Mouse (Mus musculus) midbrain, embryonic 16.5 days (tissue): ENCODE results near the gene Tsc22d4. TPM values are rescaled to one million over a fixed set of nuclear protein-coding genes. Genes with fewer than 3 reads are reported as not detected.
"Not testable (repeated sequence)": the region's sequence is repeated elsewhere in the genome, so short reads cannot be mapped to it uniquely, and the experiment has no call there.

Source experiments
- ATAC-seq: fragments of 200-750 bp; cut with Nextera tagmentation; 2 replicates; pipeline ENCODE4 v1.8.0; 2017; ENCODE audit warnings: moderate TSS enrichment
- H3K27ac ChIP-seq: fragments of 300-500 bp; sonication (generic); 2 replicates; pipeline ENCODE4 v1.5.1; 2014; ENCODE audit warnings: mild to moderate bottlenecking, low read length, mixed read lengths
- H3K27me3 ChIP-seq: fragments of 300-500 bp; sonication (generic); 2 replicates; pipeline ENCODE4 v1.6.1; 2014; ENCODE audit warnings: low read depth, low read length, mixed read lengths; ENCODE audit not compliant: control insufficient read depth, insufficient read depth
- H3K36me3 ChIP-seq: fragments of 300-500 bp; sonication (generic); 2 replicates; pipeline ENCODE4 v1.6.1; 2014; ENCODE audit warnings: mild to moderate bottlenecking, low read length, moderate library complexity, mixed read lengths; ENCODE audit not compliant: control insufficient read depth, insufficient read depth
- H3K4me1 ChIP-seq: fragments of 300-500 bp; sonication (generic); 2 replicates; pipeline ENCODE4 v1.6.1; 2014; ENCODE audit warnings: mild to moderate bottlenecking, low read length, mixed read lengths; ENCODE audit not compliant: control insufficient read depth, insufficient read depth
- H3K4me2 ChIP-seq: fragments of 300-500 bp; sonication (generic); 2 replicates; pipeline ENCODE4 v1.6.1; 2014; ENCODE audit warnings: mild to moderate bottlenecking, low read length, mixed read lengths
- H3K4me3 ChIP-seq: fragments of 300-500 bp; sonication (generic); 2 replicates; pipeline ENCODE4 v1.5.1; 2014; ENCODE audit warnings: low read depth, mild to moderate bottlenecking, low read length, moderate library complexity, mixed read lengths
- H3K9ac ChIP-seq: fragments of 300-500 bp; sonication (generic); 2 replicates; pipeline ENCODE4 v1.6.1; 2014; ENCODE audit warnings: low read depth, low read length, mixed read lengths
- H3K9me3 ChIP-seq: fragments of 300-500 bp; sonication (generic); replicated peaks from 2 replicates; pipeline ENCODE4 v1.6.1; 2014; ENCODE audit warnings: mild to moderate bottlenecking, low read length, mixed read lengths; ENCODE audit not compliant: control insufficient read depth, poor library complexity, severe bottlenecking
- WGBS: fragments of 180-500 bp; shearing (Covaris S2); extraction: QIAGEN DNeasy Blood & Tissue Kit; methylation state at CpG from one replicate; pipeline ENCODE4 v1.1.7; 2014; 5-methylcytosine and 5-hydroxymethylcytosine counted together
- polyA plus RNA-seq: library from polyadenylated mRNA; unstranded; fragments of >200 nt; fragmentation: Nextera tagmentation; extraction: Ambion mirVana; gene quantifications from 2 replicates; pipeline ENCODE4 v1.2.1, GENCODE M21; 2015

Tsc22d4 gene
- polyA plus RNA-seq, 1 experiment from 2014 or later = 74.1 TPM

DNA sequence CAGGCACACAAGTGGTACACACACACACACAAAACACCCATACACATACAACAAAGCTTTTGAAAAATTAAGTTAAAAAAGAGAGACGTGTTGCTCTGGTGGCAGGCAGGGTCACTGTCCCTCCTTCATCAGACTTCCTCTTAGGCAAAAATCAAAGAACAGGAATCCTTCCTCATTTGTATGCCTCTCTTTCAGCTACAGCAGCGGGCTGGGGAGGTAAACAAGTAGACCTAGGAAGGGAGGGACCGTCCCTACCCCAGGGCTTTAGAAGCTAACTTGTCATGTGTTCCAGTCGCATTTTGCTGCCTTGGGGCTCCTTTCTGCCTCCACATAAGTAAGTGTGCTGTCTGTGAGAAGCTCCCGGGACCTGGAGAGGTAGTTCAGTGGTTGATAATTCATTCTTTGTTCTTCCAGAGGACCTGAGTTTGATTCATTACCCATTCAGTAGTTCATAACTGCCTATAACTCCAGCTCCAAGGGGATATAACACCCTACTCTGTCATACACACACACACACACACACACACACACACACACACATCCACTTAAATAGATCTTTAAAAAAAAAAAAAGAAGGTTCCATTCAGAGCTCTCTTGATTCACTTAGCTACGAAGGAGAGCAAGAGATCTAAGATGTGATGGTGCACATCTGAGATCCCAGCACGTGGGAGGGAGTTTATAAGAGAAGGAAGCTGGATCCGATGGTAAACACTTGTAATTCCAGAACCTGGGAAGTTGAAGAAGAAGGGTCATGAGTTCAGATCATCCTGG, 27.3 kb upstream of the Tsc22d4 start:
- no peak for ATAC-seq
- Histone ChIP-seq H3K4me3 (no peak overlapping the region), H3K4me1 (no peaks in the 10 kb centered on the region), H3K9ac (no peak overlapping the region), H3K4me2 (no peak overlapping the region), H3K27me3 (no peaks in the 10 kb centered on the region), H3K36me3 (no peaks in the 10 kb centered on the region), H3K27ac (no peak overlapping the region), H3K9me3 (no peaks in the 10 kb centered on the region)
- 68% methylated on average over 8 of the region's 8 CpGs for WGBS

DNA sequence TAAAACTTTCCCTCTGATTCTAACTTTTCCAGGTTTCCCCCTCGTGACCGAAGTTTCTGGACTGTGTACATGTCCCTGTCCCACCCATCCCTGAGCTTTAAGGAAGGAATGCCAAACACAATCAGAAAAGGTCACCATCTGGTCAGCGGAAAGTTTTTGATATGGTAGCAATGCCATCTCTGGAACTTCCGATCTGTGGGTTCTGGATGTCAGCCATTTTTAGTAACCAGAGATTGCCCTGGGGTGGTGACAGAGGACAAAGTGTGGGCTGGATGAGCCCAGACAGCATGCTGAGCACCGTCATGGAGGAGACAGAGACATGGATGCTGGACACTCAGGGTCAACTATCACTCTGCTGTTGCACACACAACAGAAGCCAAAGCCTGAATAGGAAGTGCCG, 26.4 kb upstream of the Tsc22d4 start:
- Histone ChIP-seq H3K36me3 (no peaks in the 10 kb centered on the region), H3K4me2 (no peak overlapping the region), H3K9me3 (no peaks in the 10 kb centered on the region), H3K9ac (no peak overlapping the region), H3K27me3 (no peaks in the 10 kb centered on the region), H3K4me1 (no peaks in the 10 kb centered on the region), H3K27ac (no peak overlapping the region), H3K4me3 (no peak overlapping the region)
- ATAC-seq = no peak
- 90% methylated on average over 6 of the region's 6 CpGs for WGBS

DNA sequence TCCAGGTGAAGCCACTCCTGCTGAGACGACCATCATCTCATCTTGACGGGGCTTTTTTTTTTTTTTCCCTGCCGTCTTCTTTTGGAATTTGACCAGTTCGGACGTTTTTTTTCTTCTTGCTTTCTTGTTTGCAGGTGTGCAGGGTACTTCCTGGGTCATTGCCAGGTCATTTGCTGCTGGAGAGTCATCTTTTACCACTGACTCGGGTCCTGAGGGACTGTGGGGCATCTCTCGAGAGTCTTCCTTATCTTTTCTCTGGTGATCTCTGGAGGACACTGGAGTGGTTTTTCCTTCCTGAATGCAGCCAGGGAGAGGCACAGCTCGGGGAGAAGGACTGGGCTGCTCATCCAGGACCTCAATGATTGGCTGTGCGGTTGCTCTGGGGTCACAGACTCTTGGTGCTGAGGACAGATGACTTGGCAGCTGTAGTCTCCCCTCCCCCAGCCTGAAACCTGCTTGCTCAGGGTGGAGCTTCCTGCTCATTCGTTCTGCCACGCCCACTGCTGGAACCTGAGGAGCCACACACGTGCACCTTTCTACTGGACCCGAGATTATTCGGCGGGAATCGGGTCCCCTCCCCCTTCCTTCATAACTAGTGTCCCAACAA, 24.9 kb upstream of the Tsc22d4 start:
- ATAC-seq, H3K9me3 ChIP-seq, H3K4me1 ChIP-seq, H3K36me3 ChIP-seq, H3K4me3 ChIP-seq, H3K27ac ChIP-seq, H3K9ac ChIP-seq, H3K27me3 ChIP-seq, H3K4me2 ChIP-seq: not testable (repeated sequence)
- WGBS = 28% methylated on average over 10 of the region's 16 CpGs

DNA sequence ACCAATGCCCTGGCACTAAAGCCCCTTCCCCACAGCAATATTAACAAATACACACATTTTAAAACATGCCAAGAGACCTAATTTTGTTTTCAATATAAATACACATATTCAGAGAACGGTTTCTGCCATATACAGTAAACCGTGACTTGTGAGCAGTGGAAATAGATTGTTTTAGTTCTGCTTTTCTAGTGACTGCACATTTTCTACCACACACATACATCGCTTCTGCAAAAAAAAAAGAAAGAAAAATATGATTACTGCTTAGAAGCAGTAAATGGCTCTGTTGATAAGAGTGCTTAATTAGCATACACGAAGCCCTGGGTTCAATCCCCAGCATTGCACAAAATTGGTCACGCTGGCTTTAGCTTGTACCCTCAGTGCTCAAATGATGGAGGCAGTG, 21.7 kb upstream of the Tsc22d4 start:
- Histone ChIP-seq H3K4me3 (no peak overlapping the region), H3K4me2 (no peak overlapping the region), H3K4me1 (no peaks in the 10 kb centered on the region), H3K27me3 (no peaks in the 10 kb centered on the region), H3K9me3 (no peaks in the 10 kb centered on the region), H3K9ac (no peak overlapping the region), H3K36me3 (no peaks in the 10 kb centered on the region), H3K27ac (no peak overlapping the region)
- ATAC-seq = no peak
- WGBS = 85% methylated on average over 5 of the region's 5 CpGs

DNA sequence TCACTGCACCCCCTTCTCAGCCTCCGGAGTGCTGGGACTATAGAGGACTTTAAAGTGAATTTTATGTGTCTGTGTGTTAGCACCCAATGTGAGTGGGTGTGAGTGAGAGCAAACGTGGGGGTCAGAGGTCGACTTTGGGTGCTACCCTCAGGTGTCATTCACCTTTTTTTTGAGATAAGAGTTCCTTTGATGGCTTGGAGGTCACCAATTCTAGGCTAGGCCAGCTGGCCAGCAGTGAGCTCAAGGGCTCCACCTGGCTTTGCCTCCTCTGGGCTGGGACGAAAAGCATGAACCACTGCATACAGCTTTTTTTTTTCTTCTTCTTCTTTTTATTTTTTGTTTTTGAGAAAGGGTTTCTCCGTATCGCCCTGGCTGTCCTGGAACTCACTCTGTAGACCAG, 18.8 kb upstream of the Tsc22d4 start:
- ATAC-seq = no peak
- no peak overlapping the region for H3K4me3 ChIP-seq
- H3K27ac ChIP-seq = no peak overlapping the region
- peaks cover 13% of the 10 kb centered on the region for H3K36me3 ChIP-seq
- 76% methylated on average over 6 of the region's 6 CpGs for WGBS
- H3K27me3 ChIP-seq = no peaks in the 10 kb centered on the region
- H3K9ac ChIP-seq = no peak overlapping the region
- peaks cover 4% of the 10 kb centered on the region; the same call in 1 of the 2 replicates for H3K4me1 ChIP-seq
- H3K9me3 ChIP-seq = no peaks in the 10 kb centered on the region
- no peak overlapping the region for H3K4me2 ChIP-seq

DNA sequence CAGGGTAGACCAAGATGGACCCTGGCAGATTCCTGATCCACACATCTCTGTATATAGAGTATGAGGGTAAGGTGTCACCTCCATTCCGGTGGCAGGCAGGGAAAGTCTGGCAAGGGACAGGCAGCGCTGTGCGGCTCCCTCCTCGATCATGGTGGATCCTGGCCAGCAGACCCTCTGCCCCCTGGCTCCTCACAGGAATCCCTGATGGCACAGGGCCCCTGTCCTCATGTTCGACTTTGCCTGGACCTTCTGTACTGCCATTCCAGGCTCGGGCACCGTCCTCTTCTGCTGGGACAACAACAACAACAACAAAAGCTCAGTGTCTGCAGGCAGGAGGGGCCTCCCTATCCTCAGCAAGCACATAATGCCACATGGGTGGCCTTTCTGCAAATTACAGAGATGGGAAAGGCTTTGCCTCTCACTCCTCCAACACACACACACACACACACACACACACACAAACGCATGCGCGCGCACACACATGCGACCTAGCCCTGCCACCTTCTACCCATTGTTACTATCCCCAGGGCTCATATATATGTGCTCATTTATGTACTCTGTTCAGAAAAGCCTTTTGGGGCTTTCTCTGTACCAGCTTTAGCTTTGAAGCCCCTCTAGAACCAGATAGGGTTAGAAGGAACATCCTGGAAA, 11.8 kb upstream of the Tsc22d4 start:
- ATAC-seq = peak; percentile 61
- Histone ChIP-seq H3K4me1 (peaks cover 53% of the 10 kb centered on the region), H3K27ac (peak overlapping the region; percentile 93), H3K9me3 (no peaks in the 10 kb centered on the region), H3K4me2 (peak overlapping the region; percentile 74), H3K27me3 (no peaks in the 10 kb centered on the region), H3K36me3 (peaks cover 27% of the 10 kb centered on the region), H3K9ac (peak overlapping the region; percentile 69), H3K4me3 (peak overlapping the region; percentile 36)
- 18% methylated on average over 12 of the region's 12 CpGs for WGBS

DNA sequence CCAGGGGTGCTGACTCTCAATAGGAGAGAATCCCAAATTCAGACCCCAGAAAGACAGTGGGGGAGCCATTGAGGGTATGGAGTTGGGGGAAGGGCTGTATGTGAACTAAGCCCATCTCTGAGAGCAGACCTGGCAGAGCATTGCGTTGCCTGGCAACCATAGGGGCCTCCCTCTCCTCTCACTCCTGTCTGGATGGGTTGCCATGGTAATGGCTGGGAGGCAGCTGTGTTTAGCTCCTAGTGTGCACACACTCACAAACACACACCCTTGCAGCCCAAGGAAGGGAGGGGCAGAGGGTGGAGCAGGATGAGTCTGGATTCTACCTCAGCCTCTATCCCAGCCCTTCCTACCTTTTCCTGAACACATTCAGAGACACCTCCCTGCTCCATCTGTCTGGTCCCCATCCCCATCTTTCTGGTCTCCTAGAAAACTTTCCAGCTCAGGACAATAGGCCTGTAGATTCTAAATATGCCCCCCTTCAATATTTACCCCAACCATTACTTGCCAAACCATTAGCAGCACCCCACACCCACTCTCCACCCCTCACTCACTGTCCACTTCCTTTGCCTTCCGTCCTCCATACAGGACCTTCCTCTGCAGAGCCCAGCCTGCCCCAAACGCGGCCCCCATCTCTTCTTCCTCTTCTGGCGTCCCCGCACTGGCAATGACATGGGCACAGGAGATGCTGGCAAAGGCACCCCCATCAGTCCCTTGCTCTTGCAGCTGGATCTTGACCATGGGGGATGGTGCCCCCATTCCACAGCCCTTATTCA, 11.1 kb upstream of the Tsc22d4 start:
- H3K27me3 ChIP-seq = no peaks in the 10 kb centered on the region
- H3K9me3 ChIP-seq = no peaks in the 10 kb centered on the region
- peak overlapping the region; percentile 93 for H3K27ac ChIP-seq
- peak overlapping the region; percentile 74 for H3K4me2 ChIP-seq
- ATAC-seq = peak; percentile 96
- H3K4me1 ChIP-seq = peaks cover 61% of the 10 kb centered on the region
- 37% methylated on average over 6 of the region's 6 CpGs for WGBS
- H3K36me3 ChIP-seq = peaks cover 27% of the 10 kb centered on the region
- peak overlapping the region; percentile 69 for H3K9ac ChIP-seq
- H3K4me3 ChIP-seq = peak overlapping the region; percentile 36

DNA sequence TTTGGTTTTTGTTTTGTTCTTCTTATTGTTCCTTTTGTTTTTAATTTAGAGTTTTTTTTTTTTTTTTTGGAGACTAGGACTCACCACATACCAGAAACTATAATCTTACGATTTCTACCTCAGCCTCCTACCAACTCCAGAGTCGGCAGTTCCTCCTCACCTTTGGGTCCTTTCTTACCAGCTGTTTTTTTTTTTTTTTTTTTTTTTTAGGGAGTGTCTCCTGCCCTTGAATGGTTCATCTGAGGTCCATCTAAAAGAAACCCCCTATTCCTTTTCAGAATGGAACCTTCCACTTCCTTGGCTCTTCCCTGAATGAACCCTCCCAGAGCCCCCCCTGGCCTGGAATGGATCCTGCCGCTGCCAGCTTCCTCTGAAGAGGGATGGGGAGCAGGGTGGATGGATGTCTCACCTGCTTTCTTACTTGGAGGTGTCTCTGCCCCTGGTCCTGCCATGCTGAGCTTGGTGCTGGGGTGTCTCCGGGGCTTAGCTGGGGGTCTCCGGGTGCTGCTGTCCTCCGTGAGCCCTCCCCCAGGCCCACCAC, 8.1 kb upstream of the Tsc22d4 start:
- peaks cover 14% of the 10 kb centered on the region for H3K36me3 ChIP-seq
- WGBS = 86% methylated on average over 6 of the region's 6 CpGs
- no peaks in the 10 kb centered on the region for H3K27me3 ChIP-seq
- peaks cover 63% of the 10 kb centered on the region for H3K4me1 ChIP-seq
- H3K4me3 ChIP-seq = peak overlapping the region; percentile 10; the same call in 1 of the 2 replicates
- ATAC-seq = no peak
- H3K9me3 ChIP-seq = no peaks in the 10 kb centered on the region
- peak overlapping the region; percentile 90; the same call in 1 of the 2 replicates for H3K27ac ChIP-seq
- H3K4me2 ChIP-seq = peak overlapping the region; percentile 86
- H3K9ac ChIP-seq = 0 out of 2 replicates have a peak overlapping the region, but pooled peaks have one; percentile 42
